In the genomic region with DNA sequence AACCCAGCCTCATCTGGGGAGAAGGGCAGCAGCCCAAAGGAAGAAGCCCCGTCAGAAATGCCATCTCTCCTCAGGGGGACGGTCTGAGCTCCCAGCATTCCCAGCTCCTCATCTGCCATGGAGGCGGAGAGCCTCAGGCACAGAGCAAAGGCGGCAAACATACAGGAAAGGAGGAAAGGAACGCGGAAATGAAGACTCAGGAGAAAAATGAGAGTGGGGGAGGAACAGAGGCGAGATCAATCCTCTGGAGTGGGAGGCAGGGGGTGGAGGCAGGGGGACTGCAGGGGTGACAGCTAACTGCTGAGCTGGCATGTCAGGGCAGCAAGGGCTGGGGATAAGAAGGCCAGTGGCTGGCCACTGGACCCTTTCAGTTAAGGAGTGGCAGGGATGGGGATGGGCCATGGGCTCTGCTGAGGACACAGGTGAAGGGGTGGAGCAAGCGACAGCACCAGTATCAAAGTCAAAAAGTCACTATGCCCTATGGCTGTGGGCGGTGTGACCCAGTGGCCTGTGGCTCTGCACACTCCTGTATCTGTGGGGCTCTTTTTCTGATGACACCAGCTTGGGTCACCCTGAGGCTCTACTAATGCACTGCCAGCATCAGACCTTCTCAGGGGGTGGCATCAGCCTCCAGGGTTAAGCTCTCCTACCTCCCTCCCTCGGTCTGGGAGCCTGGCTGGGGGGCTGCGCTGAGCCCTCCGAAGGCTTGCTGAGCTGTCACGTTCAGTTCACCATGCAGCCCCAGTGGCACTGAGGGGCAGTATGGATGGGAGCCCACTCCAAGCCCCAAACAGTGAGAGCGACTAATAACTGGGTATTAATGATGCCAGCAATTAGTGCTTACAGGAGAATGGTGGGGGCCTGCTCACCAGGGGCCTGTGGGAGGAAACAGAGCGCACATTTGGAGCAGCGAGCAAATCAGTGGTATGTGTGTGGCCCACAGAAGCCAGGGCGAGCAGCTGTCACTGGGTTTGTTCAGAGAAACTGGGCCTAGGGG, we compare ENCODE assay signal across 12 mouse cellular contexts.
A peak's percentile ranks its signal among the peaks of the same experiment; 100 is the strongest.
DNase-seq lines count a peak whose midpoint lies in the region; ATAC-seq and TF ChIP-seq lines count a peak whose summit lies in the region.
"Had no signal": no experiment of that assay in that cellular context is flagged by ENCODE, and none has a peak within 500 bp of the region (broad histone marks: within the 10 kb centered on the region; RNA-seq: fewer than 3 reads in every experiment).

No protein-coding gene starts in this region.

- no peaks in the 10 kb centered on the region for H3K27me3 ChIP-seq in forebrain, postnatal 0 days (ENCODE audit: insufficient read depth, low read length)
- no peaks in the 10 kb centered on the region for H3K27me3 ChIP-seq in stomach, embryonic 14.5 days (ENCODE audit: control insufficient read depth, insufficient read depth, low read length)
- no peaks in the 10 kb centered on the region for H3K27me3 ChIP-seq in liver, embryonic 12.5 days (replicated peaks)
- H3K27me3 ChIP-seq: heart, embryonic 15.5 days had no signal

- H3K9me3 ChIP-seq in forebrain, postnatal 0 days (ENCODE audit: low read length): no peaks in the 10 kb centered on the region
- no peaks in the 10 kb centered on the region for H3K9me3 ChIP-seq in stomach, embryonic 14.5 days (ENCODE audit: control insufficient read depth, low read depth, low read length)
- no peaks in the 10 kb centered on the region for H3K9me3 ChIP-seq in liver, embryonic 12.5 days (replicated peaks)
- H3K9me3 ChIP-seq: heart, embryonic 15.5 days had no signal

- no peaks in the 10 kb centered on the region; the same call in 1 of the 2 replicates for H3K4me1 ChIP-seq in forebrain, postnatal 0 days (ENCODE audit: insufficient read depth)
- no peaks in the 10 kb centered on the region for H3K4me1 ChIP-seq in stomach, embryonic 14.5 days (ENCODE audit: control insufficient read depth, insufficient read depth, low read length)
- no peaks in the 10 kb centered on the region for H3K4me1 ChIP-seq in liver, embryonic 12.5 days
- H3K4me1 ChIP-seq: heart, embryonic 15.5 days had no signal

- no peak overlapping the region for H3K27ac ChIP-seq in forebrain, postnatal 0 days (ENCODE audit: low read depth, low read length)
- no peak overlapping the region for H3K27ac ChIP-seq in stomach, embryonic 14.5 days (ENCODE audit: low read length)
- no peak overlapping the region for H3K27ac ChIP-seq in liver, embryonic 12.5 days
- H3K27ac ChIP-seq: heart, embryonic 15.5 days; left cerebral cortex, adult 2 months had no signal

- H3K4me3 ChIP-seq in forebrain, postnatal 0 days (ENCODE audit: low read depth, low read length): no peak overlapping the region
- no peak overlapping the region for H3K4me3 ChIP-seq in stomach, embryonic 14.5 days (ENCODE audit: low read depth, low read length)
- H3K4me3 ChIP-seq in liver, embryonic 12.5 days: no peak overlapping the region
- H3K4me3 ChIP-seq: heart, embryonic 15.5 days; left cerebral cortex, adult 2 months; myocyte had no signal

- ATAC-seq in forebrain, postnatal 0 days: peak; percentile 84
- ATAC-seq in stomach, embryonic 14.5 days (ENCODE audit: insufficient number of reproducible peaks, insufficient read depth, low FRiP score, low read depth): 0 out of 2 replicates have a peak, but pooled peaks have one; percentile 33
- no peak for ATAC-seq in liver, embryonic 12.5 days
- ATAC-seq in activated CD4-positive, CD25-positive, alpha-beta regulatory T cell, adult 4 months: no peak

- DNase-seq in layer of hippocampus, adult 11-12 months (ENCODE audit: low spot score): peak; percentile 50
- DNase-seq in layer of hippocampus, adult 9-10 months (ENCODE audit: low spot score): no peak
- DNase-seq in forebrain, postnatal 0 days: no peak
- peak; percentile 31 to 53 for DNase-seq in layer of hippocampus, postnatal 10 days (ENCODE audit: low spot score in 2 of 2)
- DNase-seq: cerebellum, adult 9-11 months; lung, embryonic 14.5 days had no signal

- H3K36me3 ChIP-seq in forebrain, postnatal 0 days (ENCODE audit: insufficient read depth): no peaks in the 10 kb centered on the region
- H3K36me3 ChIP-seq in stomach, embryonic 14.5 days (ENCODE audit: control insufficient read depth, insufficient read depth, low read length): no peaks in the 10 kb centered on the region
- H3K36me3 ChIP-seq in liver, embryonic 12.5 days: no peaks in the 10 kb centered on the region
- H3K36me3 ChIP-seq: heart, embryonic 15.5 days had no signal

- H3K9ac ChIP-seq in forebrain, postnatal 0 days: no peak overlapping the region
- no peak overlapping the region for H3K9ac ChIP-seq in stomach, embryonic 14.5 days (replicated peaks; ENCODE audit: low read depth, low read length)
- H3K9ac ChIP-seq in liver, embryonic 12.5 days: no peak overlapping the region
- H3K9ac ChIP-seq: heart, embryonic 15.5 days; lung, embryonic 14.5 days had no signal

- H3K4me2 ChIP-seq in forebrain, postnatal 0 days (ENCODE audit: low read depth): no peak overlapping the region
- no peak overlapping the region for H3K4me2 ChIP-seq in stomach, embryonic 14.5 days (replicated peaks; ENCODE audit: low read depth, low read length)
- H3K4me2 ChIP-seq in liver, embryonic 12.5 days: no peak overlapping the region
- H3K4me2 ChIP-seq: heart, embryonic 15.5 days; lung, embryonic 14.5 days had no signal

- no peak for TF ChIP-seq CTCF in forebrain, postnatal 0 days (IDR thresholded peaks at IDR 0.05; ENCODE audit: low read depth)

- WGBS in forebrain, postnatal 0 days: 52% methylated on average over 17 of the region's 17 CpGs
- 60% methylated on average over 17 of the region's 17 CpGs for WGBS in stomach, embryonic 14.5 days
- WGBS in liver, embryonic 12.5 days (ENCODE audit: insufficient replicate concordance): 67% methylated on average over 17 of the region's 17 CpGs

Comparison
In these comparisons a context has a peak if more than half of its experiments do, and no peak if none do; other contexts are left out.
1. DNase-seq: peak in layer of hippocampus, adult 11-12 months (single experiment) and layer of hippocampus, postnatal 10 days (2 of 2); none in layer of hippocampus, adult 9-10 months (single experiment) and forebrain, postnatal 0 days (single experiment).
2. ATAC-seq: peak in forebrain, postnatal 0 days (single experiment) and stomach, embryonic 14.5 days (single experiment); none in liver, embryonic 12.5 days (single experiment) and activated CD4-positive, CD25-positive, alpha-beta regulatory T cell, adult 4 months (single experiment).